Mouse (Mus musculus) adrenal gland (tissue): ENCODE results near the gene Sqstm1.

ENCODE experiments used
- intact Hi-C: fragments of 180-260 bp; cut with DNase I; formaldehyde crosslinking; loops from one replicate; pipeline ENCODE4 v1.15.1; 2025

Gene Sqstm1

GRCm38 (mm10) chr11:50178532-50179488 is 31.8 kb downstream of the Sqstm1 start:
- intact Hi-C loops: no loop called here

GRCm38 (mm10) chr11:50177111-50177510 is 33.5 kb downstream of the Sqstm1 start:
- intact Hi-C loops: no loop called here

GRCm38 (mm10) chr11:50176351-50176750 is 34.3 kb downstream of the Sqstm1 start:
- intact Hi-C loops: no loop called here

DNA sequence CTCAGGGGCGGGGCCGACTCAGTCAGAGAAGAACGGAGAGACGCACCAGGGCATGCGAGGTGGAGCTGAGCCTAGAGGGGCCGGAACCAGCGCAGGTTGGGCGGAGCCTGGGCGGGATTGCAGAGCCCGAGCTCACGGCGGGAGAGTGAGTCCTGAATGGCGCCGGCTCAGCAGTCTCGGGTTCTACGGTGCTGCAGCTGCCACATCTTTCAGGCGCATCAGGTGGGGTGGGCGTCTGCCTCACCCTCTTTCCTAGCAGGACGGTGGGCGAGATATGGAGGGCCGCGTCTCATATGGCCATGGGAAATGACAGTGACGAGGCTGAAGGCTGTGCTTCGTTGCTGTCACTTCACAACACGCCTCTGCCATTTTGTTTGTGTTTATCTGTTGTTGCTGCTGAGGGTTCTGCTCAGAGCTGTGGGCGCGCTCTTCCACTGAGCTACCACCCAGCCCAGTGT is 35.9 kb downstream of the Sqstm1 start:
- intact Hi-C loops: loop anchor here (5.0 kb wide), 2 partner anchors 33 to 58 kb away; no protein-coding TSS in a partner anchor

DNA sequence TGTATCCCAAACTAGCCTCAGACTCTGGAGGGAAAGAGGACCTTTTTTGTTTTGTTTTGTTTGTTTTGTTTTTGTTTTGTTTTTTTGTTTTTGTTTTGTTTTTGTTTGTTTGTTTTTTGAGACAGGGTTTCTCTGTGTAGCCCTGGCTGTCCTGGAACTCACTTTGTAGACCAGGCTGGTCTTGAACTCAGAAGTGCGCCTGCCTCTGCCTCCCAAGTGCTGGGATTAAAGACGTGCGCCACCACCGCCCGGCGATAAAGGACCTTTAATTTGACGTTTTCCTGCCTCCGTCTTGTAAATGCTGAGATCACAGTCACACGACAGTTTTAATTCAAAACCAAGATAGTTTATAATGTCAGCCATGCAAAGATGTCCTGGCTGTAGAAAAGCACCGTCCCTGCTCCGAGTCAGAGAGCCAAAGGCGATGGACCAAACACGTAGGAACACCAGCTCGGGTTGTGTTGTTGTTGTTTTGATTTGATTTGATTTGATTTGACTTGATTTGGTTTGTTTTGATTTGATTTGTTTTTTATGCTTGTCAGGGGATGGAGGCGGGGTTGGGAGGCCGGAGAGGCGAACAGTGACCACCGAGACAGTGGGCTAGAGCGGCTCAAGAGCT is 36.4 kb downstream of the Sqstm1 start, which contains the start of gene Mrnip:
Gene Mrnip, plus strand, starts transcription at position 334 of the 619 bp plus-strand sequence.
- intact Hi-C loops: loop anchor here (5.0 kb wide), 2 partner anchors 33 to 58 kb away; no protein-coding TSS in a partner anchor

DNA sequence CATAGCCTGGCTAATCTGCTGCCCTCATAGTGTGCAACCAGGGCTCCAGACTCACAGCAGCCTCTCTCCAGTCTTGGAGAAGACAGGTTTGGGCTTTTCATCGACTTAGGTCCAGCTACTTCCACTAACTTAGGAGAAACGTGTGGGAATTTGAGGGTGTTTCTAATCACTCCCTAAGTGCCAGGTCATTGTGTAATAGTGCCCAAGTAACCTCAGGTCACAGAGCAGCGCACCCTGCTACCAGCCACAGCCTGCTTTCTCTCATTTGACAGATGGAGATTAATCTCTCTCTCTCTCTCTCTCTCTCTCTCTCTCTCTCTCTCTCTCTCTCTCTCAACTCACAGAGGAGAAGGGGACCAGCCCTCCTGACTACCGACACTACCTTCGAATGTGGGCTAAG is 42.3 kb downstream of the Sqstm1 start:
- intact Hi-C loops: no loop called here

DNA sequence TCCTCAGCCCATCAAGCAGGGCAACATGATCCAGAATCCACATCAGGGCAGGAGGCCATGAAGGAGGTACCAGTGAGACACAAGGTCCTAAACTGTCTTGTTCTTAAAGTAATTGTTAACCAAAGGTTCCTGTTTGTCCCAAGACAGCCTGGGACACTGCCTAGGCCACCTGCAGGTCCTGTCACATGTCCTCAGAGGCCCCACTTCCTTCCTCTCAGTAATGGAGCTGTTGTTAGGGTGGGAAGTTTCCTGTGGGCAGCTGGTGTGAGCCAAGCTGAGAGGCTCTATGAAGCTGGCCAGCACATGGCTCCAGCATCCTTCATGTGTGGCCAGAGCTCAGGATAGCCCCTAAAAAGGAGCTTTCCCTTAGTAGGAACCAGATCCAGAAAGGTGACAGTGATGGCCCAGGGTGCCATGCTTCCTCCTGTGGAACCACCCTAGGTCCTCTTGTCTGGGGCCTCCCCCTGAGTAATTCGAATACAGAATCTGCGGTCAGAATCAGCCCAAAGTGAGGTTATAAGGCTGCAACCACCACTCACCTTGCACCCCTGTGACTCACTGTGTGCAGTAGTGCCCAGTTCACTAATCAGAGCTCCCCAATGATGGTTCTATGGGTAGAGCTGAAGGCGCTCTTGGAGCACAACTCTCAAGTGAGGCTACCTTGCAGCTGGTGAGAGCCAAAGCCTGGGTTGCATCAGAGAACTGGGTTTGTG is 48.1 kb downstream of the Sqstm1 start:
- intact Hi-C loops: no loop called here

DNA sequence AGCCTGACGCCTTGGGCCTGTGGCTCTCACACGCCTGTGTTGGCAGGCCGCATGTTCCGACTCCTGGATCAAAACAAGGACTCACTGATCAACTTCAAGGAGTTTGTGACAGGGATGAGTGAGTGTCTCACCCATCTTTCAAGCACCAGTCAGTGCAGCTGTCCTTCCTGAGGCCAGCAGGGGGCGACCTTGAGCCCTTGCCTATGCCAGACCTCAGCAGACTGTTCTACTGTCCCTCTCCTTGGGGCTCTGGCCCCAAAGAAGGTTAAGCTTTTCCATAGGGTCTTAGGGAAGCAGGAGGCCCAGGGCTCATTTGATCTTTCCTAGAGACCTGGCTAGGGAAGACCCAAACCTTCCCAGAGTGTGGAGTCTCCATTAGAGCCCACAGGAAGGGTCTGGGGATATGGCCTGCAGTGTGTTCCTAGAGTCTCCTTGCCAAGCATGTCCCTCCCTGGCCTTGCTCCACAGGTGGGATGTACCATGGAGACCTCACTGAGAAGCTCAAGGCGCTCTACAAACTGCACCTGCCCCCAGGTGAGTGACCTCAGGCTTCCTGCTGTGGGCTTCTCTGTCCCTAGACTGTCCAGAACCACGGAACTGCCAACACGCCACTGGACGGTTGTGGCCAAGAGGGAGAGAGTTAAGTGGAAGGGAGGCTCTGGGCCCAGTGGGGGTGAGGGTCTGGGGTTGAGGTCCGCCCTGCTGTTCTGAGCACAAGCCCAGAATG is 48.9 kb downstream of the Sqstm1 start:
- intact Hi-C loops: no loop called here

- intact Hi-C loops: no loop called here
These were observed 51.3 kb downstream of the Sqstm1 start for GRCm38 (mm10) chr11:50159347-50159746.

DNA sequence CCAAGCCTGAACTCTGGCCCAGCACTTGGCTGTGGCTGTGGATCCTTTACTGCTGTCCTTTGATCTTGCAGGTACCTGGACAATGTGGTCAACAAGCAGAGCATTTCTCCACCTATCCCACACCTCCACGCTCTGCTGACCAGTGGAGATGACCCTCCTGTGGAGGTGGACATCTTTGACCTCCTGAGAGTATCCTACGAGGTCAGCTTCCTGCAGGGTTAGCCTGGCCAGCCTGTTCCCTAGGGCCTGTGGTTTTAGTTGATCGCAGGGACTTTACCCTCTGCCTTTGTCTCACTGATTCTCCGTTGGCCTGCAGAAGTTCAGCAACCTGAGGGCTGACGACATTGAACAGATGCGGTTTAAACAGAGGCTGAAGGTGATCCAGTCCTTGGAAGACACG is 52.3 kb downstream of the Sqstm1 start:
- intact Hi-C loops: no loop called here

GRCm38 (mm10) chr11:50156725-50157258 is 53.8 kb downstream of the Sqstm1 start:
- intact Hi-C loops: no loop called here

DNA sequence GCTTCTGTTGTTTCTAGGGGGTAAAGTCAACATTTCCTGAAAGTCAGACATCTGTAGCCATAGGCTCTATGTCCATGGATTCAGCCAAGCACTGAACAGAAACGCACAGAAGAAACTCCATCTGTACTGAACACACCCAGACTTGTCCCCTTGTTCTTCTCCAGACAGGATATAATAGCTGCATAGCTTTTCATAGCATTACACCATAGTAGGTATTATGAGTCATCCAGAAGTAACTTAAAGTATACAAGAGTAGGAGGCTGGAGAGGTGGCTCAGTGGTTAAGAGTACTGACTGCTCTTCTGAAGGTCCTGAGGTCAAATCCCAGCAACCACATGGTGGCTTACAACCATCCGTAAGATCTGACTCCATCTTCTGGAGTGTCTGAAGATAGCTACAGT is 54.8 kb downstream of the Sqstm1 start:
- intact Hi-C loops: no loop called here

- intact Hi-C loops: no loop called here
These were observed 55.7 kb downstream of the Sqstm1 start for GRCm38 (mm10) chr11:50154777-50155520.

DNA sequence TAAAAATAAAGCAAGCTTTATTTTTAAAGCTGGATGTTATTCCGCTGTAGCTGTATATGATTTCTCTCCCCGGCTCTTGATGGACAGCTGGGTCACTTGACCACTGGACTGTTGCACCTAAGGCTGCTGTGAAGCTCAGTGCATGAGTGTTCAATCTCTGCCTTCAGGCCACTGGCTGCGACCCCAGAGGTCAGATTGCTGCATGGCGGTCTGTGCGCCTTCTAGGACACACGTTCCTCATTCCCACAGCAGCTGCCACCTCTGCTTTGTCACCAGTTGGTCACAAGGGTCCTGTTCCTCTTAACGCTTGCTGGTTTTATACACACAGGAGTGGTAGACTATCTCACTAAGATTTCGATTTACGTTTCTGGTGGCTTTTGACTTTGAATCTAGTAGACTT is 56.5 kb downstream of the Sqstm1 start:
- intact Hi-C loops: no loop called here

DNA sequence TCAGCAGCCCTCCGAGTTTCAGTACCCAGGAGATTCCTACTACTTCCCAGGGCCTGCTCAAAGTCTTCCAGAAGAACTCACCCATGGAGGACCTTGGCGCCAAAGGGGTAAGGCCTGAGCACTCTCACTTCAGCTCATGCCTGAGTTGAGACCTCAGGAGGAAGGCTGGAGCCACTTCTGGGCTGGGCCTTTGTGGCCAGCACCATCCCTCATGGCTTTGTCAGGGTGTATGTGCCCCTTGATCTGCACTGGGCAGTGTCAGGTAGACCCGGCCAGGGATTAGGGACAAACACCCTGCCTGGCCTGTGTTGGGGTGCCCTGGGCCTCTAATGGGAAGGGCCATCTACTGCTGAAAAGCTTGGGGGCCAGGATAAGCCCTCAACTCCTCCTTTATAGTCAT is 59.3 kb downstream of the Sqstm1 start:
- intact Hi-C loops: no loop called here

GRCm38 (mm10) chr11:50149603-50150150 is 61.0 kb downstream of the Sqstm1 start:
- intact Hi-C loops: no loop called here
